Mouse (Mus musculus) MEL (cell line): ENCODE data around the gene Il1f6. TPM values are rescaled to one million over a fixed set of nuclear protein-coding genes. Genes with fewer than 3 reads are reported as not detected.

ENCODE experiments used
- DNase-seq: peaks from one replicate; pipeline ENCODE4 v3.0.0; 2011; ENCODE audit warnings: low read depth, low spot score
- H3K27ac ChIP-seq: 2 replicates; pipeline ENCODE4 v1.5.1; 2012; ENCODE audit warnings: low read depth, mild to moderate bottlenecking, control low read depth, low read length, moderate library complexity; ENCODE audit not compliant: control insufficient read depth
- H3K27me3 ChIP-seq, 2 experiments: fragments of 150-350 bp in 1 of 2; sonication (generic) in 1 of 2; 2 replicates each; pipeline ENCODE4 v1.6.1; 2012; ENCODE audit warnings: low read length in 2 of 2, mild to moderate bottlenecking in 2 of 2, improper control_type of control experiment in 1 of 2, moderate library complexity in 1 of 2; ENCODE audit not compliant: insufficient read depth in 2 of 2, control insufficient read depth in 1 of 2
- H3K36me3 ChIP-seq, 2 experiments: 2 replicates each; pipeline ENCODE4 v1.6.1; 2012 to 2014; ENCODE audit warnings: low read length in 2 of 2, improper control_type of control experiment in 1 of 2, inconsistent platforms in 1 of 2, mild to moderate bottlenecking in 1 of 2; ENCODE audit not compliant: insufficient read depth in 2 of 2, control insufficient read depth in 1 of 2
- H3K4me1 ChIP-seq, 2 experiments: fragments of 150-350 bp in 1 of 2; sonication (generic) in 1 of 2; 2 replicates each; pipeline ENCODE4 v1.6.1; 2012; ENCODE audit warnings: low read length in 2 of 2, improper control_type of control experiment in 1 of 2, mild to moderate bottlenecking in 1 of 2; ENCODE audit not compliant: insufficient read depth in 2 of 2, control insufficient read depth in 1 of 2
- H3K4me3 ChIP-seq, 2 experiments: fragments of 150-350 bp in 1 of 2; sonication (generic) in 1 of 2; 2 replicates each; pipeline ENCODE4 v1.5.1; 2012; ENCODE audit warnings: low read depth in 2 of 2, low read length in 2 of 2, mild to moderate bottlenecking in 2 of 2, moderate library complexity in 2 of 2, control low read depth in 1 of 2, improper control_type of control experiment in 1 of 2; ENCODE audit not compliant: control insufficient read depth in 1 of 2, insufficient read depth in 1 of 2
- H3K79me2 ChIP-seq: 2 replicates; pipeline ENCODE4 v1.6.1; 2012; ENCODE audit warnings: mild to moderate bottlenecking, low read length, moderate library complexity; ENCODE audit not compliant: control insufficient read depth, poor library complexity, insufficient read depth
- H3K9ac ChIP-seq: 2 replicates; pipeline ENCODE4 v1.6.1; 2012; ENCODE audit warnings: low read depth, mild to moderate bottlenecking, control low read depth, low read length, moderate library complexity; ENCODE audit not compliant: control insufficient read depth, poor library complexity, severe bottlenecking
- H3K9me3 ChIP-seq: fragments of 150-350 bp; sonication (generic); replicated peaks from 2 replicates; pipeline ENCODE4 v1.6.1; 2012; ENCODE audit warnings: mild to moderate bottlenecking, low read length, improper control_type of control experiment, moderate library complexity; ENCODE audit not compliant: insufficient read depth
- BHLHE40 ChIP-seq: IDR thresholded peaks from 2 replicates; pipeline ENCODE4 v1.6.1; 2012; ENCODE audit warnings: low read depth, mild to moderate bottlenecking, inconsistent platforms, low read length, improper control_type of control experiment, borderline replicate concordance
- CTCF ChIP-seq, 3 experiments: IDR thresholded peaks in 2 of 3; conservative IDR thresholded peaks in 1 of 3; 2 replicates each; pipeline ENCODE4 v1.5.1; 2011 to 2012; ENCODE audit warnings: low read length in 3 of 3, low read depth in 2 of 3, mild to moderate bottlenecking in 2 of 3, improper control_type of control experiment in 1 of 3, inconsistent platforms in 1 of 3, mixed read lengths in 1 of 3, moderate library complexity in 1 of 3; ENCODE audit not compliant: control insufficient read depth in 1 of 3, insufficient read depth in 1 of 3, poor library complexity in 1 of 3, severe bottlenecking in 1 of 3
- EP300 ChIP-seq, 2 experiments: IDR thresholded peaks; 2 replicates each; pipeline ENCODE4 v1.6.1; 2011; ENCODE audit warnings: improper control_type of control experiment in 2 of 2, low read length in 2 of 2, low read depth in 1 of 2, mild to moderate bottlenecking in 1 of 2
- ETS1 ChIP-seq: IDR thresholded peaks from 2 replicates; pipeline ENCODE4 v1.6.1; 2012; ENCODE audit warnings: low read depth, mild to moderate bottlenecking, inconsistent platforms, low read length, improper control_type of control experiment, moderate library complexity
- GABPA ChIP-seq: IDR thresholded peaks from 2 replicates; pipeline ENCODE4 v1.6.1; 2012; ENCODE audit warnings: low read depth, mild to moderate bottlenecking, inconsistent platforms, low read length, improper control_type of control experiment, moderate library complexity
- HCFC1 ChIP-seq: IDR thresholded peaks from 2 replicates; pipeline ENCODE4 v1.6.1; 2012; ENCODE audit warnings: low read depth, mild to moderate bottlenecking, inconsistent platforms, low read length, improper control_type of control experiment, moderate library complexity
- MYB ChIP-seq: IDR thresholded peaks from 2 replicates; pipeline ENCODE4 v1.6.1; 2011; ENCODE audit warnings: mild to moderate bottlenecking, low read depth, low read length, improper control_type of control experiment
- MYC ChIP-seq: IDR thresholded peaks from 2 replicates; pipeline ENCODE4 v1.6.1; 2011; ENCODE audit warnings: low read depth, mild to moderate bottlenecking, low read length, improper control_type of control experiment, moderate library complexity
- NELFE ChIP-seq: IDR thresholded peaks from 2 replicates; pipeline ENCODE4 v1.6.1; 2011; ENCODE audit warnings: low read depth, low read length, improper control_type of control experiment
- POLR2A ChIP-seq, 2 experiments: IDR thresholded peaks; 2 replicates each; pipeline ENCODE4 v1.6.1; 2011 to 2012; ENCODE audit warnings: low read length in 2 of 2, mild to moderate bottlenecking in 2 of 2, control low read depth in 1 of 2, improper control_type of control experiment in 1 of 2, low read depth in 1 of 2, moderate library complexity in 1 of 2; ENCODE audit not compliant: control insufficient read depth in 1 of 2, insufficient read depth in 1 of 2, poor library complexity in 1 of 2
- RAD21 ChIP-seq: IDR thresholded peaks from 2 replicates; pipeline ENCODE4 v1.6.1; 2011; ENCODE audit warnings: mild to moderate bottlenecking, low read depth, low read length, improper control_type of control experiment
- SMC3 ChIP-seq: IDR thresholded peaks from 2 replicates; pipeline ENCODE4 v1.6.1; 2011; ENCODE audit warnings: low read depth, low read length, improper control_type of control experiment
- TAL1 ChIP-seq: IDR thresholded peaks from 2 replicates; pipeline ENCODE4 v1.6.1; 2012; ENCODE audit warnings: mild to moderate bottlenecking, inconsistent platforms, low read length, moderate library complexity, mixed read lengths
- UBTF ChIP-seq: IDR thresholded peaks from 2 replicates; pipeline ENCODE4 v1.6.1; 2012; ENCODE audit warnings: low read depth, mild to moderate bottlenecking, inconsistent platforms, low read length, improper control_type of control experiment, moderate library complexity, borderline replicate concordance; ENCODE audit not compliant: insufficient read depth
- ZC3H11A ChIP-seq: IDR thresholded peaks from 2 replicates; pipeline ENCODE4 v1.6.1; 2012; ENCODE audit warnings: low read depth, mild to moderate bottlenecking, inconsistent platforms, low read length, improper control_type of control experiment
- ZKSCAN1 ChIP-seq: IDR thresholded peaks from 2 replicates; pipeline ENCODE4 v1.6.1; 2012; ENCODE audit warnings: low read depth, mild to moderate bottlenecking, inconsistent platforms, low read length, improper control_type of control experiment, moderate library complexity
- ZMIZ1 ChIP-seq: IDR thresholded peaks from 2 replicates; pipeline ENCODE4 v1.6.1; 2012; ENCODE audit warnings: low read depth, mild to moderate bottlenecking, inconsistent platforms, low read length, improper control_type of control experiment, moderate library complexity
- ZNF384 ChIP-seq: IDR thresholded peaks from 2 replicates; pipeline ENCODE4 v1.6.1; 2012; ENCODE audit warnings: low read depth, mild to moderate bottlenecking, inconsistent platforms, low read length, improper control_type of control experiment
- polyA plus RNA-seq, 2 experiments: library from polyadenylated mRNA; stranded (reverse) in 1 of 2; unstranded in 1 of 2; fragments of >175 nt in 1 of 2; fragments of >200 nt in 1 of 2; gene quantifications; 2 replicates each; pipeline versions ENCODE4 v1.2.1 to v1.2.4; 2012; ENCODE audit warnings: low replicate concordance in 2 of 2, low read depth in 1 of 2; ENCODE audit not compliant: insufficient read length in 2 of 2, insufficient read depth in 1 of 2, missing spikeins in 1 of 2
- total RNA-seq: library from RNA; depleted of rRNA; stranded (reverse); fragments of 300-350 nt; gene quantifications from 2 replicates; pipeline ENCODE4 v1.2.3, GENCODE M21; 2012

The Il1f6 gene
- total and polyA plus RNA-seq, 3 experiments, result not detected

DNA sequence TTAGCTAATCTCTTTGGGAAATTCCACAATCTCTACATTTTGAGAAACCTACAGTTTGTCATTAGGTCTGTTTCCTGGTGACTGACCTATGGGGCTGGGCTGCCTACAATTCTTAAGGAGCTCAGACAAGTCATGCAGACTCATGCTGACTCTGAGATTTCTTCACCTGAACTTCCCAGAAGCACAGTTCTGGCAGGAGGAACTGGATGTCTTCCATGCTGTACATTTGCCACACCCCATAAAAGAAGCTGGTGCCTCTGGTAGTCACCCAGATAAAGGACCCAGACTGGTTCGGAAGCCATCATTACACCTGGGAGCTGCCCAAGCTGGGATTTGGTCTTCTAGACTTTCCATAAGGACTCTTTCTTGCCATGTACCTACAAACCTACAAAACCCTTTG lies 29.0 kb upstream of the Il1f6 start, which contains the start of gene Il1f9:
Gene Il1f9, plus strand, starts transcription at position 301 of the 400 bp plus-strand sequence.
- no peak for TF ChIP-seq HCFC1
- TF ChIP-seq BHLHE40, result no peak
- TF ChIP-seq MYC, result no peak
- TF ChIP-seq POLR2A (IDR thresholded peaks at IDR 0.05; ENCODE audit: control insufficient read depth in 1 of 2, insufficient read depth in 1 of 2, low read depth in 1 of 2, low read length in 2 of 2, poor library complexity in 1 of 2), result no peak
- DNase-seq, result no peak
- Histone ChIP-seq H3K9ac (no peak within 1 kb of the TSS), H3K36me3 (no peaks in the 10 kb centered on the region), H3K4me3 (no peak within 1 kb of the TSS), H3K27me3 (no peaks in the 10 kb centered on the region), H3K79me2 (no peaks in the 10 kb centered on the region), H3K9me3 (no peaks in the 10 kb centered on the region), H3K27ac (no peak within 1 kb of the TSS), H3K4me1 (no peaks in the 10 kb centered on the region)

DNA sequence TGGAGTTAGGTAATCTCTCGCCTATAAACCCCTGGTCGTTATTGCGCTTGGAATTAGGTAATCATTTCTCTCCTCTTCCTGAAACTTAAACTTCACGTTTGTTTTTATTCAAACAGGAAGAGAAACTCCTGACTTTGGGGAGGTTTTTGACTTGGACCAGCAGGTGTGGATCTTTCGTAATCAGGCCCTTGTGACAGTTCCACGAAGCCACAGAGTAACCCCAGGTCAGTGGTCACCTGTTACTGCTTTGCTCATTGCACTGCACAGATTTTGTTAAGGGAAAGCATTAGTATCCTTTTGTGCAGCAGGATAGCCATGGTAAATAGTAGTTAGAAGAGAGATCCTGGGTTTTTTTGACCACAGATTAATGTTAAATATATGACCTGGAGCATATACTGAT lies 27.6 kb upstream of the Il1f6 start:
- H3K27ac ChIP-seq, result no peak overlapping the region
- H3K36me3 ChIP-seq, result no peaks in the 10 kb centered on the region
- no peaks in the 10 kb centered on the region for H3K9me3 ChIP-seq
- H3K27me3 ChIP-seq, result no peaks in the 10 kb centered on the region
- TF ChIP-seq EP300 (IDR thresholded peaks at IDR 0.05; ENCODE audit: low read depth in 1 of 2, low read length in 2 of 2) (no peak), BHLHE40 (no peak), MYC (no peak), HCFC1 (no peak), ETS1 (no peak), UBTF (no peak)
- no peak overlapping the region for H3K4me3 ChIP-seq
- DNase-seq, result no peak
- H3K4me1 ChIP-seq, result no peaks in the 10 kb centered on the region
- H3K9ac ChIP-seq, result no peak overlapping the region
- no peaks in the 10 kb centered on the region for H3K79me2 ChIP-seq

DNA sequence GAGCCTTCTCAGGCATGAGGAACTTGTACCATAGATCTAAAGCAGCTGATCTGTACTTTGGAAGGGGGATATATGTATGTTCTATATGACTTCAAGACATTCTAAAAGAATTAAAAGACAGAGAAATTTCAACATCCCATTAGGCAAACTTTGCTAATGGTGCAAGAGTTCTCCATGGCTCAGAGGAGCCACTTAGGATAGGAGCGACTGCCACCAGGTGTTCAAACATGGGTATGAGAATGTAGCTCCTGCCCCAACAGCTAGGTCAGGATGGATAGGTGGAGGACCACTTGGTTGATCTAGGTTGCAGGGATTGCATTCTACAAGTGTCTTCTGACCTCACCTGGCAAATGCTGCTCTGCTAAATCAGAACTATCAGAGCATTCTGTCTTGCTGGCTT lies 27.0 kb upstream of the Il1f6 start:
- DNase-seq, result no peak
- no peak overlapping the region for H3K4me3 ChIP-seq
- TF ChIP-seq ZNF384 (no peak), SMC3 (peak; percentile 12; the same call in 1 of the 2 replicates), TAL1 (no peak), ZKSCAN1 (no peak), ZMIZ1 (no peak), HCFC1 (no peak), BHLHE40 (no peak), RAD21 (peak; percentile 14), NELFE (no peak), GABPA (no peak), MYB (no peak), CTCF (IDR thresholded peaks at IDR 0.05 in 2 of 3, conservative IDR thresholded peaks at IDR 0.05 in 1 of 3; ENCODE audit: control insufficient read depth in 1 of 3, insufficient read depth in 1 of 3, low read depth in 2 of 3, low read length in 3 of 3, poor library complexity in 1 of 3, severe bottlenecking in 1 of 3) (no peak), ZC3H11A (no peak)
- TF ChIP-seq, all 39 proteins: peak for 2
- Histone ChIP-seq H3K27ac (no peak overlapping the region), H3K9me3 (no peaks in the 10 kb centered on the region), H3K27me3 (no peaks in the 10 kb centered on the region), H3K36me3 (no peaks in the 10 kb centered on the region), H3K4me1 (no peaks in the 10 kb centered on the region), H3K79me2 (no peaks in the 10 kb centered on the region), H3K9ac (no peak overlapping the region)
